Mouse (Mus musculus) C2C12 (cell line): Measurements from ENCODE around the gene Tiprl. TPM values are rescaled to one million over a fixed set of nuclear protein-coding genes. Genes with fewer than 3 reads are reported as not detected.

Experiments
- H3K27me3 ChIP-seq: one replicate; pipeline ENCODE4 v1.6.1; 2011; ENCODE audit not compliant: control insufficient read depth, insufficient read depth, insufficient read length
- H3K36me3 ChIP-seq: one replicate; pipeline ENCODE4 v1.6.1; 2011; ENCODE audit not compliant: control insufficient read depth, insufficient read depth
- H3K4me3 ChIP-seq: one replicate; pipeline ENCODE4 v1.5.1; 2011; ENCODE audit warnings: mild to moderate bottlenecking, control low read depth; ENCODE audit not compliant: poor library complexity, insufficient read depth, severe bottlenecking
- H3K79me2 ChIP-seq: one replicate; pipeline ENCODE4 v1.6.1; 2011; ENCODE audit not compliant: control insufficient read depth, insufficient read depth
- H3K79me3 ChIP-seq: one replicate; pipeline ENCODE4 v1.6.1; 2011; ENCODE audit warnings: low read depth, control low read depth
- H3ac ChIP-seq: one replicate; pipeline ENCODE3; 2011; ENCODE audit warnings: low read depth; ENCODE audit not compliant: control insufficient read depth, insufficient read length
- CEBPB ChIP-seq: IDR thresholded peaks from one replicate; pipeline ENCODE4 v1.6.1; 2011; ENCODE audit warnings: low read depth, mild to moderate bottlenecking, control low read depth, moderate library complexity
- CTCF ChIP-seq: IDR thresholded peaks from one replicate; pipeline ENCODE4 v1.5.1; 2011; ENCODE audit not compliant: control insufficient read depth, insufficient read depth, insufficient read length
- FOSL1 ChIP-seq: IDR thresholded peaks from one replicate; pipeline ENCODE4 v1.8.0; 2011; ENCODE audit warnings: mild to moderate bottlenecking, low read length; ENCODE audit not compliant: poor library complexity, insufficient read depth, severe bottlenecking
- MAX ChIP-seq: IDR thresholded peaks from one replicate; pipeline ENCODE4 v1.6.1; 2011; ENCODE audit warnings: mild to moderate bottlenecking, control low read depth
- MYOD1 ChIP-seq: IDR thresholded peaks from one replicate; pipeline ENCODE4 v1.6.1; 2011; ENCODE audit warnings: low read depth; ENCODE audit not compliant: control insufficient read depth, insufficient read length
- MYOG ChIP-seq: IDR thresholded peaks from one replicate; pipeline ENCODE4 v1.6.1; 2011; ENCODE audit not compliant: control insufficient read depth, insufficient read length; ENCODE audit errors: extremely low read depth
- USF1 ChIP-seq: IDR thresholded peaks from one replicate; pipeline ENCODE4 v1.6.1; 2011; ENCODE audit warnings: low read depth, mild to moderate bottlenecking, control low read depth, moderate library complexity
- polyA plus RNA-seq: library from polyadenylated mRNA; unstranded; fragments of >200 nt; fragmentation: generic; extraction: Trizol; gene quantifications from one replicate; pipeline ENCODE4 v1.2.1, GENCODE M21; 2012; ENCODE audit warnings: missing spikeins

The Tiprl gene
- polyA plus RNA-seq, 1 experiment, result 31.3 TPM

DNA sequence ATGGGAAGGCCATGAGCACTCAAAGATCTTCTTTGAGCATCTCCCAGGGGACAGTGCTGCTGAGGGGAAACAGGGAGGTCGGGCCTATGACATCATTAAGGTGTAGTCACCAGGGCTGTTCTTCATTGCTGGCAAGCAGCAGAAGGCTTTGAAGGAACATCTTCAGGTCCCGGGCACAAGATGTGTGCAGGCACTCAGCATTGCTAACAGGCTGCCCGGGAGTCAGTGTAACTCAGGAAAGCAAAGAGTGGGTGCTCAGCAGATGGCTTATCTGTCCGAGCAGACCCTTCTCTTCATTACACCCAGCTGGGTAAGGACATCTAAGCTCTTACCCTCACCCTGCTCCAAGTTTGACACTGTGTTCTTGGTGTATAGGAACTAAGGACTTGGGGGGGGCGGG, 57.5 kb downstream of the Tiprl start:
- TF ChIP-seq FOSL1, result no peak
- no peak for TF ChIP-seq CTCF
- no peak for TF ChIP-seq USF1
- no peak for TF ChIP-seq CEBPB
- no peak for TF ChIP-seq MAX

DNA sequence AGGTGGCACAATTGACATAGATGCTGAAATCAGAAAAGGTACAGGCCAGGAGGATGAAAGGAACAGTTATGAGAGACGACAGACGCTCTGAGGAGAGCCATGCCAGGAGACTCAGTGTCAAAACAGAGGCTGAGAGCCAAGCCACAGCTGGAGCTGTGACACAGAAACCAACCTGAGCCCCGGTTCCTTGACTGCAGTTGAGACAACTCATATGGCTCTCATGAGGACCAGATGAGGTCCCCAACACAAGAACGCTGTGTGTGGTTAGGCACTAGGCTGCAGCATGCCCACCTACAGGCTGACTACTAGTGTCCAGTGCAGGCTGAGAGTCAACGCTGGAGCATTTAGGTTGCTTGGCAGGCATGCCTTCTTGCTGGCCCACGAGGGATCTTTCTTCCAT, 58.7 kb downstream of the Tiprl start:
- H3ac ChIP-seq, result no peak overlapping the region
- H3K79me2 ChIP-seq, result no peaks in the 10 kb centered on the region
- TF ChIP-seq MYOD1, result no peak
- no peak for TF ChIP-seq USF1
- TF ChIP-seq CEBPB, result no peak
- TF ChIP-seq CTCF, result no peak
- no peak for TF ChIP-seq MAX
- TF ChIP-seq MYOG, result no peak
- TF ChIP-seq FOSL1, result no peak
- no peaks in the 10 kb centered on the region for H3K27me3 ChIP-seq
- peaks cover 11% of the 10 kb centered on the region for H3K36me3 ChIP-seq
- H3K79me3 ChIP-seq, result no peaks in the 10 kb centered on the region
- no peak overlapping the region for H3K4me3 ChIP-seq

More for the DNA sequence above, 57.5 kb downstream of the Tiprl start:
- H3K36me3 ChIP-seq, result peaks cover 11% of the 10 kb centered on the region
- no peak overlapping the region for H3K4me3 ChIP-seq
- H3K27me3 ChIP-seq, result no peaks in the 10 kb centered on the region
- H3K79me2 ChIP-seq, result no peaks in the 10 kb centered on the region
- no peak overlapping the region for H3ac ChIP-seq
- no peaks in the 10 kb centered on the region for H3K79me3 ChIP-seq

GRCm38 (mm10) chr1:165174059-165174616, 62.7 kb downstream of the Tiprl start:
- TF ChIP-seq MYOD1 (no peak), FOSL1 (no peak), CEBPB (no peak), MAX (no peak), MYOG (no peak), CTCF (no peak), USF1 (no peak)
- no peaks in the 10 kb centered on the region for H3K79me2 ChIP-seq
- H3K79me3 ChIP-seq, result no peaks in the 10 kb centered on the region
- no peak overlapping the region for H3ac ChIP-seq
- H3K4me3 ChIP-seq, result no peak overlapping the region
- H3K27me3 ChIP-seq, result no peaks in the 10 kb centered on the region
- H3K36me3 ChIP-seq, result peaks cover 11% of the 10 kb centered on the region

DNA sequence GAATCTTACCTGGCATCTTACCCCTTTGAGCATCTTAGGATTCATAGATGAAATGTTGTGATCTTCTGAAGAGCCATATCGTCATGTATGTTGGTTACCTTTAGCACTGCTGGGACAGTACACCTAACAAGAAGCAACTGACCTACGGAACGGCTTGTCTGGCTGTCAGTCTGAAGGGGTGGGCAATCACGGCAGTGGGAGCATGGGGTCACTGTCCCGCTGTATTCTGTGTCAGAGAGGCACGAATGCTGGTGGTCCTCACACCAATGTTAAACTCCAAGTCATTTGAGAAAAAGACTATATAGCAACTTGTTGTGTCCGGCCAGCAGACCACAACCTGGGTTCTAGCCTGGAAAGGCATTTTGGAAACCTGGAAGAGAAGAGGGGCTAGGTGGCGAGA, 65.5 kb downstream of the Tiprl start:
- H3K79me2 ChIP-seq, result no peaks in the 10 kb centered on the region
- no peaks in the 10 kb centered on the region for H3K79me3 ChIP-seq
- no peak for TF ChIP-seq CEBPB
- TF ChIP-seq FOSL1, result no peak
- no peak for TF ChIP-seq CTCF
- no peak for TF ChIP-seq MYOG
- no peak for TF ChIP-seq MAX
- no peak for TF ChIP-seq USF1
- no peak for TF ChIP-seq MYOD1
- no peak overlapping the region for H3ac ChIP-seq
- H3K36me3 ChIP-seq, result no peaks in the 10 kb centered on the region
- H3K27me3 ChIP-seq, result no peaks in the 10 kb centered on the region
- no peak overlapping the region for H3K4me3 ChIP-seq

GRCm38 (mm10) chr1:165170157-165170556, 66.6 kb downstream of the Tiprl start:
- Histone ChIP-seq H3K4me3 (no peak overlapping the region), H3K36me3 (no peaks in the 10 kb centered on the region), H3K79me2 (no peaks in the 10 kb centered on the region), H3ac (no peak overlapping the region), H3K79me3 (no peaks in the 10 kb centered on the region), H3K27me3 (no peaks in the 10 kb centered on the region)
- TF ChIP-seq CTCF (no peak), MAX (no peak), USF1 (no peak), FOSL1 (no peak), CEBPB (no peak), MYOD1 (no peak), MYOG (no peak)

GRCm38 (mm10) chr1:165169462-165169861, 67.3 kb downstream of the Tiprl start:
- Histone ChIP-seq H3K79me3 (no peaks in the 10 kb centered on the region), H3K27me3 (no peaks in the 10 kb centered on the region), H3ac (no peak overlapping the region), H3K4me3 (no peak overlapping the region), H3K79me2 (no peaks in the 10 kb centered on the region), H3K36me3 (no peaks in the 10 kb centered on the region)
- TF ChIP-seq MYOG (no peak), CTCF (no peak), MYOD1 (no peak), FOSL1 (no peak), CEBPB (no peak), USF1 (no peak), MAX (no peak)
